Mouse (Mus musculus) midbrain, embryonic 11.5 days (tissue): ENCODE measurements around the gene 9530003J23Rik. TPM values are rescaled to one million over a fixed set of nuclear protein-coding genes. Genes with fewer than 3 reads are reported as not detected.

ENCODE experiments used
- ATAC-seq: fragments of 200-750 bp; cut with Nextera tagmentation; 2 replicates; pipeline ENCODE4 v1.8.0; 2017; ENCODE audit warnings: moderate TSS enrichment, moderate library complexity; ENCODE audit not compliant: low FRiP score
- DNase-seq: peaks from one replicate; pipeline ENCODE4 v3.0.0; 2015; ENCODE audit warnings: low spot score; ENCODE audit errors: missing footprints
- H3K27ac ChIP-seq: fragments of 300-500 bp; sonication (generic); 2 replicates; pipeline ENCODE4 v1.5.1; 2014; ENCODE audit warnings: low read depth, low read length
- H3K27me3 ChIP-seq: fragments of 300-500 bp; sonication (generic); 2 replicates; pipeline ENCODE4 v1.6.1; 2014; ENCODE audit warnings: mild to moderate bottlenecking, low read length, moderate library complexity, mixed read lengths; ENCODE audit not compliant: control insufficient read depth, insufficient read depth
- H3K36me3 ChIP-seq: fragments of 300-500 bp; sonication (generic); 2 replicates; pipeline ENCODE4 v1.6.1; 2014; ENCODE audit warnings: mild to moderate bottlenecking, low read length, moderate library complexity, mixed read lengths; ENCODE audit not compliant: control insufficient read depth, insufficient read depth
- H3K4me1 ChIP-seq: fragments of 300-500 bp; sonication (generic); 2 replicates; pipeline ENCODE4 v1.6.1; 2014; ENCODE audit warnings: low read length; ENCODE audit not compliant: control insufficient read depth, insufficient read depth
- H3K4me2 ChIP-seq: fragments of 300-500 bp; sonication (generic); 2 replicates; pipeline ENCODE4 v1.6.1; 2014; ENCODE audit warnings: mild to moderate bottlenecking, moderate library complexity
- H3K4me3 ChIP-seq: fragments of 300-500 bp; sonication (generic); 2 replicates; pipeline ENCODE4 v1.5.1; 2014; ENCODE audit warnings: low read depth, low read length
- H3K9ac ChIP-seq: fragments of 300-500 bp; sonication (generic); 2 replicates; pipeline ENCODE4 v1.6.1; 2014; ENCODE audit warnings: low read length
- H3K9me3 ChIP-seq: fragments of 300-500 bp; sonication (generic); 2 replicates; pipeline ENCODE4 v1.6.1; 2016; ENCODE audit warnings: low read length; ENCODE audit not compliant: control insufficient read depth
- WGBS: fragments of 180-500 bp; shearing (Covaris S2); extraction: QIAGEN DNeasy Blood & Tissue Kit; methylation state at CpG from one replicate; pipeline ENCODE4 v1.1.7; 2014; 5-methylcytosine and 5-hydroxymethylcytosine counted together
- polyA plus RNA-seq: library from polyadenylated mRNA; unstranded; fragments of >200 nt; fragmentation: Nextera tagmentation; extraction: Ambion mirVana; gene quantifications from 2 replicates; pipeline ENCODE4 v1.2.1, GENCODE M21; 2014

9530003J23Rik gene
- polyA plus RNA-seq, 1 experiment from 2014 or later: 0.14 TPM

- no peak for ATAC-seq
- 70% methylated on average over 11 of the region's 11 CpGs for WGBS
Observed at GRCm38 (mm10) chr10:117235866-117236265, 2.6 kb downstream of the 9530003J23Rik start.

DNA sequence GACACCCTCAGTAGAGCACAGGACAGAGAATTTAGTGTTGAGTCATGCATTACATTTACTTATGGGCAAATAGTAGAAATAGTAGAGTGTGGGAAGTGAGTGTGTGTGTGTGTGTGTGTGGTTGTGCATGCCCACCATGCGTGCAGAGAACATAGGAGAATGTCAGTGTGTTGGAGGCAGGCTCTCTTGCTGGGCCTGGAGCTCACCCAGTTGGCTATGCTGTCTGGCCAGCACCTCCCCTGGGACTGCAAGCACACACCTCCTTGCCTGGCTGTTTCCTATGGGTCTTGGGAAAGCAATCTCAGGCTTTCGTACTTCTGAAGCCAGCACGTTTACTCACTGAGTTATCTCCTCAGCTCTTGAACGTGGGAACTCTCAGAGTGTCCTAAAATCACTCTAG, 3.7 kb downstream of the 9530003J23Rik start:
- 69% methylated on average over 4 of the region's 4 CpGs for WGBS
- no peaks in the 10 kb centered on the region for H3K4me1 ChIP-seq

More at GRCm38 (mm10) chr10:117235866-117236265, 2.6 kb downstream of the 9530003J23Rik start:
- no peaks in the 10 kb centered on the region for H3K4me1 ChIP-seq
- no peak overlapping the region for H3K4me2 ChIP-seq
- no peaks in the 10 kb centered on the region for H3K36me3 ChIP-seq
- no peaks in the 10 kb centered on the region for H3K27me3 ChIP-seq
- H3K27ac ChIP-seq: no peak overlapping the region
- no peak overlapping the region for H3K9ac ChIP-seq
- DNase-seq: no peak
- H3K9me3 ChIP-seq: no peaks in the 10 kb centered on the region
- H3K4me3 ChIP-seq: no peak overlapping the region

GRCm38 (mm10) chr10:117229826-117230225, 8.7 kb downstream of the 9530003J23Rik start:
- DNase-seq (no peak), ATAC-seq (no peak)
- Histone ChIP-seq H3K9me3 (no peaks in the 10 kb centered on the region), H3K4me2 (no peak overlapping the region), H3K4me1 (0 out of 2 replicates have a peak, but pooled peaks cover 1% of the 10 kb centered on the region), H3K27me3 (no peaks in the 10 kb centered on the region), H3K36me3 (no peaks in the 10 kb centered on the region), H3K9ac (no peak overlapping the region), H3K4me3 (no peak overlapping the region), H3K27ac (no peak overlapping the region)
- WGBS: 75% methylated on average over 16 of the region's 16 CpGs

More for the DNA sequence above, 3.7 kb downstream of the 9530003J23Rik start:
- Histone ChIP-seq H3K9ac (no peak overlapping the region), H3K9me3 (no peaks in the 10 kb centered on the region), H3K4me3 (no peak overlapping the region), H3K27ac (no peak overlapping the region), H3K27me3 (no peaks in the 10 kb centered on the region), H3K4me2 (no peak overlapping the region), H3K36me3 (no peaks in the 10 kb centered on the region)
- ATAC-seq (no peak), DNase-seq (no peak)

DNA sequence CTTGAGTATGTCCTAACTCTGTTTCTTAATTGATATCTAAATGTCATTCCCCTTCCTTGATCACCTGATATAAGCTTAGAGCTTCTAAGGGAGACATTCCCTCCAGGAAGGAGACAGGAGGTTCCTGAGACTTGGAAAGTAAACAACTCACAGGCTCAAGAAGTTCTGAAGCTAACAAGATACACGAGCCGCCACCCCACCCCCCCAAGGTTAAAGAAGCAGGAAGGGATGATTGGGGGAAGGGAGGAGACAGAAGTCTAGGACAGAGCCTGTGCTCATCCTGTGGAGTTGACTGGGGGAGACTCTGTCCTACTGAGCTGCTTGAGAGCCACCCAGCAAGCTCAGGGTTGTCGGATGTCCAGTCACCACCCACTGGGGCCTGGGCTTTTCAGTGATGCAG, 12.5 kb downstream of the 9530003J23Rik start:
- 84% methylated on average over 3 of the region's 3 CpGs for WGBS
- no peaks in the 10 kb centered on the region for H3K27me3 ChIP-seq
- no peaks in the 10 kb centered on the region for H3K9me3 ChIP-seq
- H3K27ac ChIP-seq: no peak overlapping the region
- H3K4me3 ChIP-seq: no peak overlapping the region
- peaks cover 2% of the 10 kb centered on the region; the same call in 1 of the 2 replicates for H3K36me3 ChIP-seq
- ATAC-seq (no peak), DNase-seq (no peak)
- H3K4me2 ChIP-seq: no peak overlapping the region
- no peak overlapping the region for H3K9ac ChIP-seq
- peaks cover 23% of the 10 kb centered on the region for H3K4me1 ChIP-seq

DNA sequence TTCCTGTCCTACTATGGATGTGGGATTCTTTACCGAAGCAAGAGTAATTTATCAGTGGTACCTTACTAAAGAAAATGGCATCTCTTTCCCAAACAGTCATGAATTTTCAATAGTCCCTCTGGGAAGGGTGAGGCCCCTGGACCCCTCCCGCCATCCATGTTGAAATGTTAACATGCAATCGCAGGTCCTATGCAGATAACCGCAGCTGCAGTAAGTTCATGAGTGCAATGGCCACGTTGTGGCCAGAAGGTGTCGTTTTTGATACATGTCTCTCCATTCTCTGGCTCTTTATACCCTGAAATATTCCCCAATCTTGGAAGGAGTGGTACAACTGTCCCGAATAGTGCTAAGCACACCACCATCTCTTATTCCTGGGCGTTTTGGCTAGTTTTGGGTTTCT, 13.4 kb downstream of the 9530003J23Rik start:
- no peak overlapping the region for H3K27ac ChIP-seq
- no peak for DNase-seq
- H3K4me3 ChIP-seq: peak overlapping the region; percentile 76; the same call in 1 of the 2 replicates
- ATAC-seq: no peak
- peaks cover 23% of the 10 kb centered on the region for H3K4me1 ChIP-seq
- 59% methylated on average over 8 of the region's 8 CpGs for WGBS
- H3K9ac ChIP-seq: peak overlapping the region; percentile 98
- H3K36me3 ChIP-seq: peaks cover 5% of the 10 kb centered on the region
- no peaks in the 10 kb centered on the region for H3K27me3 ChIP-seq
- H3K4me2 ChIP-seq: peak overlapping the region; percentile 88; the same call in 1 of the 2 replicates
- no peaks in the 10 kb centered on the region for H3K9me3 ChIP-seq

DNA sequence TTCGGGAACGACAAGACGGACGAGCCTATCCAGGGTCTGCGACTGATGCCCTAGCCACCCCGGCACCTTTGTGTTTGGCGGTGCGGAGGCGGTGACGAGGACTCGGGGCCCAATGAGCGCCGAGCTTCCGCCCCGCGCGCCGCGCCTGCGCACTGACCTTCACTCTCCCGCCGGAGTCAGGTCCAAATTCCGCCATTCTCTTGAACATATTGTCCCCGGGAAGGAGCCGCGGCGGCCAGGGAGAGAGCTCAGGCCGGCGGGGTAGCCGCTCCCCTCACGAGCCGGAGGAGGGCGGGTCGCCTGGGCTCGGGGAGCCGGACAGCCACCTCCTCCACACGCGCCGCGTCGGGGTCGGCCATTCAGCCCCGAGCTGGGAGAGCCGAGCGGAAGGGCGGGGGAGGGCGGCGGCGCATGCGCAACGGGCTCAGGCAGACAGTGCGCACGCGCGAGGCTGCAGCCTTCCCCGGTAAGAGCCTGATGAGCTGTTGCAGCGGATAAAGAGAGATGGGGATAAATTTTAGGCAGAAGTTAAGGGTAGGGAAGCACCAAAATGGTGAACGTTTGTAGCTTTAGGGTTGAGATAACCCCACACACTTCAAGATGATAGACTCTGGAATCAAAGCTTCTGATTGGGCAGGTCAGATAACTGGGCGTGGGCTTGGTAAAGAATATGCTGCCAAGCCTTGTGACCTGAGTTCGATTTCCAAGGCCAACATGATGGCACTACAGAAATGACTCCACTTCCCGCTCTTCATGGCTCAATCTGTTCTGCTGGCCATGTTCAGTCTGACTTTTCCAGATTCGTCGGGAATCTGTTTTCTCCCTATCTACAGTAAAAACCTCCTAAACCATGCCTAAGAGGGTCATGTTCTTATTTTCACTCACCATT, 14.2 kb downstream of the 9530003J23Rik start, which contains the start of gene Yeats4:
Gene Yeats4, minus strand, starts transcription at position 406 of the 889 bp plus-strand sequence.
- Histone ChIP-seq H3K27ac (peak within 1 kb of the TSS; percentile 98), H3K4me3 (peak within 1 kb of the TSS; percentile 76), H3K9ac (peak within 1 kb of the TSS; percentile 98), H3K4me2 (peak within 1 kb of the TSS; percentile 88), H3K9me3 (no peaks in the 10 kb centered on the region), H3K27me3 (no peaks in the 10 kb centered on the region), H3K36me3 (peaks cover 10% of the 10 kb centered on the region), H3K4me1 (peaks cover 23% of the 10 kb centered on the region)
- DNase-seq (peak; percentile 100), ATAC-seq (peak; percentile 94)
- 2% methylated on average over 63 of the region's 63 CpGs for WGBS

GRCm38 (mm10) chr10:117223758-117224101, 14.8 kb downstream of the 9530003J23Rik start:
- peak overlapping the region; percentile 98 for H3K9ac ChIP-seq
- no peak for DNase-seq
- H3K27me3 ChIP-seq: no peaks in the 10 kb centered on the region
- 1% methylated on average over 9 of the region's 9 CpGs for WGBS
- no peaks in the 10 kb centered on the region for H3K9me3 ChIP-seq
- no peak for ATAC-seq
- peak overlapping the region; percentile 98; the same call in 1 of the 2 replicates for H3K27ac ChIP-seq
- H3K4me3 ChIP-seq: peak overlapping the region; percentile 76
- H3K4me2 ChIP-seq: peak overlapping the region; percentile 88
- H3K4me1 ChIP-seq: peaks cover 23% of the 10 kb centered on the region
- H3K36me3 ChIP-seq: peaks cover 11% of the 10 kb centered on the region

DNA sequence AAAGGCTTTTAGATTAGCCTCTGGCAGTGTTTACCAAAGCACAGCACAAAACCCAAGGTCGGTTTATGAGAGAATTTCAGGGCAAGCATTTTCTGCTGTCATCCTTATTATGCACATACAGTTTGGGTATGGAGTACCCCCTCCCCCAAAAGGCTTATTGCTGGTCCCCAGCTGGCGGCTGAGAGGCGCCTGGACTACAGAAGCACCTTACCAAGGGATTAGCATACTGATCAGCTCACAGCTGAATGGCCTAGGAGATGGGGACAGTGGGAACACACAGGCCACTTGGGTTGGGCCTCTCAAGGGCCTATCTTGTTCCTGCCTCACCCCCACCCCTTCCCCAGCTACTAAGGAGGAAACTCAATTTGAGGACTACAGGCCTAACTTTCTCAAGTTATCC, 15.7 kb downstream of the 9530003J23Rik start:
- ATAC-seq (peak; percentile 76), DNase-seq (peak; percentile 93)
- Histone ChIP-seq H3K27ac (peak overlapping the region; percentile 60), H3K9ac (peak overlapping the region; percentile 45; the same call in 1 of the 2 replicates), H3K4me3 (peak overlapping the region; percentile 76), H3K4me1 (peaks cover 23% of the 10 kb centered on the region), H3K9me3 (no peaks in the 10 kb centered on the region), H3K4me2 (peak overlapping the region; percentile 88), H3K27me3 (no peaks in the 10 kb centered on the region), H3K36me3 (peaks cover 18% of the 10 kb centered on the region)
- WGBS: 10% methylated on average over 3 of the region's 3 CpGs

GRCm38 (mm10) chr10:117218351-117218750, 20.2 kb downstream of the 9530003J23Rik start:
- ATAC-seq: no peak
- Histone ChIP-seq H3K4me2 (no peak overlapping the region), H3K9me3 (no peaks in the 10 kb centered on the region), H3K36me3 (peaks cover 40% of the 10 kb centered on the region), H3K27ac (no peak overlapping the region), H3K27me3 (no peaks in the 10 kb centered on the region), H3K4me1 (peaks cover 18% of the 10 kb centered on the region), H3K9ac (no peak overlapping the region), H3K4me3 (no peak overlapping the region)
- DNase-seq: peak; percentile 61
- WGBS: 92% methylated on average over 8 of the region's 8 CpGs
